Mouse (Mus musculus) cerebellum, adult 18-20 months (tissue): ENCODE measurements around the gene Ptpru.
"Not testable (repeated sequence)": the region's sequence is repeated elsewhere in the genome, so short reads cannot be mapped to it uniquely, and the experiment has no call there.

Experiments used
- DNase-seq, 2 experiments: peaks; one replicate each; pipeline ENCODE4 v3.0.0; 2021

The Ptpru gene

GRCm38 (mm10) chr4:131833971-131834609, 4.0 kb downstream of the Ptpru start:
- peak; percentile 30 to 31 for DNase-seq

DNA sequence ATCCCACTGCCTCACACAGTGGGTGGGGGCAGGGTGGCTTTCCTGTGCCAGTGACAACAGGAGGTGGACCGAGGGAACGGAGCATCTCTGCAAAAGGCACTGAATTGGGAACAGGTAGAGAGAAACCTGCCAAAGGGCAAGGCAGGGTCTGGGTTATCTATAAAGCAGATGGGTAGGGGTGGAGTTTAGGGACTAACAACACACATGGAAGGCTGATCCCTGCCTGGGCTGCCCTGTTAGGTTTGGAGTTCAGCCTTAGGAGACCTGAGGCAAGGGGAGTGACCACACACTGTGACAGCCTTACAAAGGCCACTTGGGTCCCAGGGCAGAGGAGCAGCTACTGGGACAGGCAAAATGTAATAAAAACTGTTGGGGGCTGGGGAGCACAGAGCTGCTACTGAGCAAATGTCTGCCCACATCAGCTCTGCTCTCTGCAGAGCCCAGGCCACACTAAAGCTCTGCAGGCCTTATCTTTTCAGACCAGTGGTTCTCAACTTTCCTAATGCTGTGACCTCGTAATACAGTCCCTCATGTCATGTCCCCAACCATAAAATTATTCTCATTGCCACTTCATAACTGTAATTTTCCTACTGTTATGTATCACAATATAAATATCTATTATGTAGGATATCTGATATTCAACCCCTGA, 5.2 kb downstream of the Ptpru start:
- no peak for DNase-seq

GRCm38 (mm10) chr4:131831546-131832045, 6.5 kb downstream of the Ptpru start:
- DNase-seq = peak; percentile 37 to 50

- no peak for DNase-seq
Measured at GRCm38 (mm10) chr4:131829123-131829522, 9.0 kb downstream of the Ptpru start.

DNA sequence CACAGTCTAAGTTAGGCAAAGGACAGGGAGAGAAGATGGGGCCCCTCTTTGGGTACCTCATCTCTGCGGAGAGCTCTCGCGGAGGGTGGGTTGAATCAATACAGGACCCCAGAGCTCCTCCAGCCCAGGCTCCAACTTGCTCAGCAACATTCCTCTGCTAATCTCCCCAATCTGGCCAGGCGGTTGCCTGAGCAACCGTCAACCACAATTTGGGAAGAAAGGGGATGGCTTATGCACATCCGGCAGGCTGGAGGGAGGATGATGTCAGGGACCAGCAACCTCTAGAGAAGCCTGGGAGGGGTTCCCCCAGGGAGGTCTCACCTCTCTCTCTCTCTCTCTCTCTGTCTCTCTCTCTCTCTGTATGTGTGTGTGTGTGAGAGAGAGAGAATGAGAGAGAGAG, 11.2 kb downstream of the Ptpru start:
- no peak for DNase-seq

DNA sequence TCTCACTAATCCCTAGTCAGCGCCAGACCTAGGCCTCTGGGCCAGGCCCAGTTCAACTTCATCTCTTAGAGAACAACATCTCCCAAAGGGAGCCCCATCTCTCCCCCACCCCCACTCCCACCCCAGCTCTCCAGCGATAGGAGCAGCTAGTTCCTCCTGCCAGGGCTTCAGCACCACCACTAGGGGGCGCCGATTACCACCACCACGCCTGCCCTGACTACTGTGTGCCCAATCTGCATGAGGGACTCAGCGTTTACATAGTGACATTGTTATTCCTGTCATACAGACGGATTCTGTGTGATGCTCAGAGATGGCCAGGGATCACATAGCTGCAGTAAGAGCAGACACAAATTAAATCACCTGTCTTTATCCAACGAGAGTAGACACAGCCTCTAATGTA, 12.3 kb downstream of the Ptpru start:
- peak; percentile 40 to 49 for DNase-seq

GRCm38 (mm10) chr4:131824939-131825338, 13.1 kb downstream of the Ptpru start:
- no peak for DNase-seq

GRCm38 (mm10) chr4:131822583-131822982, 15.5 kb downstream of the Ptpru start:
- no peak for DNase-seq

DNA sequence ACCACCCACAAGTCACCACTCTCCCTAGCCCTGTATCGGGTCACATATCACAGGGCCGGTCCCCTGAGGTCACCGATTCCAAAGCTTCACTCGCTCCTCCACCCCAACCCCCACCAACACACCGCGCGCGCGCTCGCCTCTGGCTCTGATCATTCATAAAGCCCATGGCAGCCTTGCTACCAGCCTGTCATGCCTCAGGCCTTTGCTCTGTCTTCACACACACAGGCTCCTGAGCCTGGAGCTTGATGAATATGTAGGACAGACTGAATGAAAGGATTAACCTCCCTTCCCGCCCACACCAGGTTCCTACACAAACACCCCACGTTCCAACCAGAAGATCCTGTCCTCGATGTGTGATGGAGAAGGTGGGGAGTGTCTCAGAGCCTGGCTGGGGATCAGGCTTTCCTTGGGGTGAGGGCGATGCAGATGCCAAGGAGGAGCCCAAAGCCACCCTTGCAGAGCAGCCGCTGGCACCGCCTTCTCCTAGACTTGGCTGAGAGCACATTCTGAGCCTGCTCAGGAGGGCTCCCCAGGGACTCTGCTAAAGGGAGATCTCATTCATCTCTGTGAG, 16.8 kb downstream of the Ptpru start:
- no peak for DNase-seq

DNA sequence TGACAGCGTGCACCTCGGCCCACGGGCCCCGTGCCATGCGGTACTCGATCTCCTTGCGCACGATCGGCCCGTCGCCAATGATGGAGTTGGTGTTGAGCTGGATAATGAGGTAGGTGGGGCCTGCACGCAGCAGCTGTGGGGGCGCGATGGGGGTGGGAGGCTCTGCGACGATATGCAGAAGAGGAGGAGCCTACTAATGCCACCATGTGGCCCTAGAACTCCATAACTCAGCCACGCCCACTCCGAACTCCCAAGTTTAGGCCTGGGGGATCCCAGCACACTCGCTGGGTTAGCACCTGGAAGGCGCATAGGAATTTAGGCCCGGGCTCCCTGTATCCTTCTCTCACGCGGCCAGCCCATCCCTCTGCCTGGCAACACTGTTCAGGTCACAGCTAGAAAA, 19.2 kb downstream of the Ptpru start:
- DNase-seq = no peak

DNA sequence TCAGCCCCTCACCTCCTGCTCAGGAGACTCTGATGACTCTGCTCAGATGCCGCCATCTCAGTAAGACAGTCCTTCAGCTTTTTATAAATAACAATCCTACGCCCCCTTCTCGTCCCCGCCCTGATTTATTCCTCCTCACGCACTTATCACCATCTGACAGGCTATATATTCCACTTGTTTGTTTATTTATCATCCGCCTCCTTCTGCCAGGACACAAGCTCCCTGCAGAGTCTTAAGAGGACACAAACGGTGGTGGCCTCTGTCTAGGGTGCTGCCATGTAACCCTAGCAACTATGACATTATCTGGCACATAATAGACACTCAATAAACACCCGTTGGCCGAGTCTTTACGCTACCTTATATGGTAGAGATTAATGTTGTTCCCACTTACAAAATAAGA, 22.3 kb downstream of the Ptpru start:
- DNase-seq = no peak

GRCm38 (mm10) chr4:131814869-131815268, 23.2 kb downstream of the Ptpru start:
- no peak for DNase-seq

DNA sequence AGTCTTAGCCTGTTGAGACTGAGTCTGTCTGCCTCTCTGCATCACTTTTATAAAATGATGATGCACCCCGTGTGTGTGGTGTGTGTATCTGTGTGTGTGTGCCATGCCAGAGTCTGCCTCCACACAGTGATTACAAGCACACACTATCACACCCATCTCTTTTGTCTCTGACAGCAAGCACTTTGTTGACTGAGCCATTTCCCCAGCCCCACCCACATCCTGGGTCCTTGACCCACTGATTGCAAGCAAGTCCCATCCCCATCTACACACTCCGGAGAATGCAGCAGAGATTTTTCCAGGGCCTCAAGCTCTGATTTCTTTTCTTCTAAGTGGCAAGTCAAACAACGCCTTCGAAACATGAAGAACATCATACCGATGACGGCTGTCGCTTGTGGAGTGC, 24.3 kb downstream of the Ptpru start:
- no peak for DNase-seq

GRCm38 (mm10) chr4:131812458-131812857, 25.6 kb downstream of the Ptpru start:
- DNase-seq = no peak

DNA sequence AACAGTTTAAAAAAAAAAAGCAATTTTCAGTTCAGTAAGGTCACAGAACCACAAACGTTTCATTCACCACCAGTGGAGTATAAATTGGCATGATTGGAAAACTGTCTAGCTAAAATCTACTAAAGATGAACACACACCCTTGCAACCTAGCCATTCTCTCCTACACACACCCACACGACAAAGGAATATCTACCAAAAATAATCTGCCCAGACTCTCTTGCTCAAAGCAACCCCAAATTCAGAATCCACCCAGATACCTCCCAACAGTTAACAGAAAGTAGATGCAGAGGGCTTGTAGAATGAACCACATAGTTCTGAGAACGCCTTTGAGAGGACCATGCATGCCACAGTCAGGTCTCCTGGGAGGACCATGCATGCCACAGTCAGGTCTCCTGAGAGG, 32.8 kb downstream of the Ptpru start:
- no peak for DNase-seq

GRCm38 (mm10) chr4:131804732-131805131, 33.4 kb downstream of the Ptpru start:
- not testable (repeated sequence) for DNase-seq

DNA sequence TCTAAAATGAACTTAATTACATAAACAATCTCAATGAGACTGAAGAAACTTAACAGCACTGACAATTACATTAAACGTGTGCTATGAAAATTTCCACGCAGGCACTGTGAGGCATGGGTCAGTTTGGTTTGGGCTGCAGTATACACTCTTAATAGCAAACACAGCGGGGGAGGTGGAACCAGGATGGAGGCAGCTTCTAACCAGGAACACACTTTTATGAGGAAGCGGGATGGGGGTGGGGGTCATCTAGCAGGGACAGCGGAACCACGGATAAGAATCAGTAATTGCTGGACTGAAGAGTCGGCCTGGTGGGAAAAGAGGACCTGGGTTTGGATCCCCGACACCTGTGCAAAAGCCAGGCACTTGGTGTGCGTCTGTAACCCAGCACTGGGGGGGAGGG, 34.2 kb downstream of the Ptpru start:
- DNase-seq = no peak

GRCm38 (mm10) chr4:131798968-131799367, 39.1 kb downstream of the Ptpru start:
- DNase-seq = no peak

DNA sequence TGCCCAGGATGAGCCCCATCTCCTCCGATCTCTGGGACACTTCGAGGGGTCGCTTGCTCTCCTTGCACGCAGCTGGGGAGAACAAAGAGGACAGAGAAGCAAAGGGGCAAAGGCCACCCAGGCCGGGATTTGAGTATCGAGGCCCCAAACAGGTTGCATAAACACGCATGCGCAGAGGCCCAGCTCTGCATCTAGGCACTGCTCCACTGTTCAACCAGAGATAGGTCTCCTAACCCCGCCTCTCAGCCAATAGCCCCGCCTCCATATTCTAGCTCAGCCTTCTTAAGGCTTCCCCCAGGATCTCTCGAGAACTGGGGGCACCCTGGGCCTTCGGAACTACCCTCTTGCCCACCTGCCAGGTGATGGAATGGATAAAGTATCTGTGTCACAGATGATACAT, 40.2 kb downstream of the Ptpru start:
- DNase-seq = no peak

DNA sequence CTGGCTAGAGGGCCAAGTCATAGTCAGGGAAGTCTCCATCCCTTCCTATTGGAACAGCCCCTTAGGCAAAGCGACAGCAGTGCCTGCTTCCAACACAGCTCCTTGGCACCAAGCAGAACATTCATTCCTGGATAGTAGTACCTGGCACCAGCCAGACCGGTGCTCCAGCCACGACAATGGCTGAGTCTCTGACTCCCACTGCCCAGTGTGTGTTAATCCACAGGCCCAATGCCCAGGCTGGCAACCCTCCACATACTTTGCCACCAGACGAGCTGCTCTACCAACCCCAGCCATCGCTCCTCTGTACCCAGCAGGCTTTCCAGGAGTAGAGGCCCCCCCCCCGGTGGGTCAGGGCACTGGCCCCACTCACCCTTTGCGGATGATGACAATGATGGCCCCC, 40.6 kb downstream of the Ptpru start:
- DNase-seq = peak; percentile 32 to 33

DNA sequence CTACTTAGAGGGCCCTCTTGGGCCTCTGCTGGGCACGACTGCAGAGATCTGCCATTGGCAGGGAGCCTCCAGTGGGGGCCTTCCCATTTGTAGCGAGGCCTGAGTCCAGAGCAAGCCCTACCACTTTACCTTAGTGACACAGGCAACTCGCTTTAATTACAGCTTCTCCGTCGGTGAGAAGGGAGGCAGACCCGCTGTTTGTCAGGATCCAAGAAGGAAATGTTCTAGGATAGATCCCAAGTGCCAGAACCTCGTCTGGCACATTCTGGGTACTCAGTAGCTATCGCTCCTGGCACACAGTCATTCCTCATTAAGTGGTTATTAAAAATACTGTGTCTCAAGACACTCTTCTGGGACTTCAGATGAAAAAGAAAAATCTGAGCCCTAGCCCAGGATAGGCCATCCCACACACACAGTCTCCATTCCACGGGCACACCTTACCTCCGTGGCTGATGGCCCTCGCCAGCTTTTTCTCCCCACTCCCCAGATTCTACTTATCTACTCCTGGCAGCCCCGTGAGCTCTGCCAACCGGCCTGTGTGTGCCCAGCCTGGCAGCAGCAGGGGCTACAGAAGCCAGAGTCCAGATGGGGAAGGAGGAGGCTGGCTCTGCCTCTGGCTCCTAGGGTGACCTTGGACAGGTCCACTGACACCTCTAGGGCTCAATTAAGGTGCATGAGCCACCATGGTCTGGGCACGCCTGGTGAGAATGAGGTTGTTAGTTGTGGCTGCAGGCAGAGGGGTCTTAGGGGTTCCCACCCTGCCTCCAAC, 41.6 kb downstream of the Ptpru start:
- no peak for DNase-seq

DNA sequence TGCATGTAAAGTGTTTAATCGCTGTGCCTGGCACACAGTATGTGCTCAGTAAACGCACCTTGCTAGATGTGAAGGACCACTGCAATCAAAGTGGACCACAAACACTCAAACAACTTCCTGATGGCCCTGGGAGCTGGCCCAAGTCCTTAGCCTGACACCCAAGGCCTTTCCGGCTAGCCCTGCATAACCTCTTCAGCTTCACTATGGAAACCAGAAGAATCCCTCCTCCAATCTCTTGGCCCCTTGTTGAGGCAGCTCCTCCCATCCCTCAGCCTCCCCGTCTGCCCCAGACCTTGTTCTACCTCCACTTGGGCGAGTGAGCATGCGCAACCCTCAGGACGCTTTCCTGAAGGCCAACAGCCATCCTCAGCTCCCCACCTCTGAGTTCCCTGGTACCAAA, 51.3 kb downstream of the Ptpru start:
- no peak for DNase-seq

- peak; percentile 34 to 57 for DNase-seq
Measured at GRCm38 (mm10) chr4:131784034-131784433, 54.1 kb downstream of the Ptpru start.

- no peak for DNase-seq
Measured at GRCm38 (mm10) chr4:131781023-131781422, 57.1 kb downstream of the Ptpru start.
